Mouse (Mus musculus) intestine, embryonic 14.5 days (tissue): ENCODE results near the gene 2610507B11Rik. TPM values are rescaled to one million over a fixed set of nuclear protein-coding genes. Genes with fewer than 3 reads are reported as not detected.

Source experiments
- polyA plus RNA-seq: library from polyadenylated mRNA; unstranded; fragments of >200 nt; fragmentation: Nextera tagmentation; extraction: Ambion mirVana; gene quantifications from 2 replicates; pipeline ENCODE4 v1.2.1, GENCODE M21; 2014

The 2610507B11Rik gene
- polyA plus RNA-seq, 1 experiment from 2014 or later: 74.4 TPM

Other genes starting within 250 kb of the 2610507B11Rik start
- gene Dhrs13, start 229.5 kb upstream of the 2610507B11Rik start, polyA plus RNA-seq: 23.0 and 24.6 TPM in 2 replicates
- 46.9 and 51.6 TPM in 2 replicates for gene Flot2, start 223.8 kb upstream of the 2610507B11Rik start, polyA plus RNA-seq
- gene Eral1, start 181.4 kb upstream of the 2610507B11Rik start, polyA plus RNA-seq: 32.4 and 38.0 TPM in 2 replicates
- gene Fam222b, start 167.1 kb upstream of the 2610507B11Rik start, polyA plus RNA-seq: 13.4 and 17.8 TPM in 2 replicates
- 61.7 and 65.3 TPM in 2 replicates for gene Traf4, start 96.2 kb upstream of the 2610507B11Rik start, polyA plus RNA-seq
- 15.2 and 15.4 TPM in 2 replicates for gene Nek8, start 85.1 kb upstream of the 2610507B11Rik start, polyA plus RNA-seq
- 37.5 and 38.8 TPM in 2 replicates for gene Tlcd1, start 85.0 kb upstream of the 2610507B11Rik start, polyA plus RNA-seq
- 1,790 and 1,870 TPM in 2 replicates for gene Rpl23a, start 78.2 kb upstream of the 2610507B11Rik start, polyA plus RNA-seq
- gene Rab34, start 73.3 kb upstream of the 2610507B11Rik start, polyA plus RNA-seq: 121 and 141 TPM in 2 replicates
- gene Proca1, start 68.4 kb upstream of the 2610507B11Rik start, polyA plus RNA-seq: 1.4 and 2.1 TPM in 2 replicates
- gene Sdf2, start 16.0 kb upstream of the 2610507B11Rik start, polyA plus RNA-seq: 77.4 and 86.7 TPM in 2 replicates
- gene Supt6, start 15.8 kb upstream of the 2610507B11Rik start, polyA plus RNA-seq: 26.4 and 28.0 TPM in 2 replicates
- 0.17 and 0.24 TPM in 2 replicates for gene BC030499, start 29.1 kb downstream of the 2610507B11Rik start, polyA plus RNA-seq
- gene Spag5, start 39.8 kb downstream of the 2610507B11Rik start, polyA plus RNA-seq: 34.1 and 40.0 TPM in 2 replicates
- gene Aldoc, start 61.2 kb downstream of the 2610507B11Rik start, polyA plus RNA-seq: 20.0 and 21.1 TPM in 2 replicates
- 76.2 and 79.1 TPM in 2 replicates for gene Pigs, start 66.7 kb downstream of the 2610507B11Rik start, polyA plus RNA-seq
- 39.8 and 42.8 TPM in 2 replicates for gene Unc119, start 81.7 kb downstream of the 2610507B11Rik start, polyA plus RNA-seq
- not detected in 2 replicates for gene Foxn1, start 124.8 kb downstream of the 2610507B11Rik start, polyA plus RNA-seq
- 0.07 and 0.12 TPM in 2 replicates for gene Slc13a2, start 160.5 kb downstream of the 2610507B11Rik start, polyA plus RNA-seq
- 12.4 and 12.8 TPM in 2 replicates for gene Slc46a1, start 203.9 kb downstream of the 2610507B11Rik start, polyA plus RNA-seq
- 3.9 and 4.2 TPM in 2 replicates for gene Sarm1, start 236.0 kb downstream of the 2610507B11Rik start, polyA plus RNA-seq
- gene Vtn, start 237.3 kb downstream of the 2610507B11Rik start, polyA plus RNA-seq: 0.89 and 9.1 TPM in 2 replicates
- gene Sebox, start 241.7 kb downstream of the 2610507B11Rik start, polyA plus RNA-seq: not detected in 2 replicates